Mouse (Mus musculus) midbrain, embryonic 15.5 days (tissue): ENCODE measurements at regions not wholly inside any gene's neighbourhood (a gene's known extent, or its start where the extent isn't known, plus 50 kb on each side); places are given as distances from the start of the nearest gene placed in this dataset.

ENCODE experiments used
- ATAC-seq: fragments of 200-750 bp; cut with Nextera tagmentation; replicated peaks from 2 replicates; pipeline ENCODE4 v1.8.0; 2017; ENCODE audit warnings: moderate TSS enrichment
- H3K27ac ChIP-seq: fragments of 300-500 bp; sonication (generic); 2 replicates; pipeline ENCODE4 v1.5.1; 2015; ENCODE audit warnings: mild to moderate bottlenecking, inconsistent platforms
- H3K27me3 ChIP-seq: fragments of 300-500 bp; sonication (generic); replicated peaks from 2 replicates; pipeline ENCODE4 v1.6.1; 2015; ENCODE audit warnings: inconsistent platforms
- H3K36me3 ChIP-seq: fragments of 300-500 bp; sonication (generic); replicated peaks from 2 replicates; pipeline ENCODE4 v1.6.1; 2015; ENCODE audit warnings: inconsistent platforms
- H3K4me1 ChIP-seq: fragments of 300-500 bp; sonication (generic); 2 replicates; pipeline ENCODE4 v1.6.1; 2015; ENCODE audit warnings: inconsistent platforms
- H3K4me2 ChIP-seq: fragments of 300-500 bp; sonication (generic); 2 replicates; pipeline ENCODE4 v1.6.1; 2015; ENCODE audit warnings: inconsistent platforms, mild to moderate bottlenecking, moderate library complexity
- H3K4me3 ChIP-seq: fragments of 300-500 bp; sonication (generic); 2 replicates; pipeline ENCODE4 v1.5.1; 2015; ENCODE audit warnings: mild to moderate bottlenecking, inconsistent platforms
- H3K9ac ChIP-seq: fragments of 300-500 bp; sonication (generic); 2 replicates; pipeline ENCODE4 v1.6.1; 2015; ENCODE audit warnings: mild to moderate bottlenecking, inconsistent platforms
- H3K9me3 ChIP-seq: fragments of 300-500 bp; sonication (generic); 2 replicates; pipeline ENCODE4 v1.6.1; 2016; ENCODE audit warnings: inconsistent platforms
- WGBS: fragments of 180-500 bp; shearing (Covaris S2); methylation state at CpG from one replicate; pipeline ENCODE4 v1.1.7; 2015; ENCODE audit warnings: mixed read lengths; 5-methylcytosine and 5-hydroxymethylcytosine counted together

GRCm38 (mm10) chr16:84318091-84318490 is 196.8 kb upstream of the A730009L09Rik start:
- ATAC-seq, result no peak

DNA sequence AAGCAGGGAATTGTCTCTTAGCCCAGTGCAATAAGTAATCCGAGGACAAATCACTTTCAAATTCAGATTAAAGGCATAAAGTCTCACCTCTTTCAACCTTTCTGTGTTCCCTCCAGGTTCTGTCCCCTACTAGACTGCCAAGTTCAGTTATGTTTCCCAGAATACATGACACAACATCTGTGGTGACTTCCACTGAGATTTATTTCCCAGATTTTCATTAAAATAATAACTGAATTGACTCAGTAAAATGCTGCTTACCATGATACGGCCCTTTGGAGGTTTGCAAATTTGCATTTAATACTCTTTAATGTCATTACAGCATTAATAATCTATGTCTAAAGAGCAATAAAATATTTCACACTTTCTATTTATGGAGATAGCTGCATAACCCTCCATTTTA is 193.4 kb upstream of the A730009L09Rik start:
- WGBS, result 64% methylated on average over 2 of the region's 2 CpGs
- Histone ChIP-seq H3K9ac (no peak overlapping the region), H3K4me1 (no peaks in the 10 kb centered on the region), H3K4me2 (no peak overlapping the region), H3K27ac (no peak overlapping the region), H3K4me3 (no peak overlapping the region), H3K36me3 (no peaks in the 10 kb centered on the region), H3K27me3 (no peaks in the 10 kb centered on the region), H3K9me3 (no peaks in the 10 kb centered on the region)
- no peak for ATAC-seq

More at GRCm38 (mm10) chr16:84318091-84318490, 196.8 kb upstream of the A730009L09Rik start:
- Histone ChIP-seq H3K4me3 (no peak overlapping the region), H3K36me3 (no peaks in the 10 kb centered on the region), H3K4me2 (no peak overlapping the region), H3K27me3 (no peaks in the 10 kb centered on the region), H3K27ac (no peak overlapping the region), H3K4me1 (no peaks in the 10 kb centered on the region), H3K9me3 (no peaks in the 10 kb centered on the region), H3K9ac (no peak overlapping the region)
- WGBS, result 94% methylated on average over 1 of the region's 1 CpGs

DNA sequence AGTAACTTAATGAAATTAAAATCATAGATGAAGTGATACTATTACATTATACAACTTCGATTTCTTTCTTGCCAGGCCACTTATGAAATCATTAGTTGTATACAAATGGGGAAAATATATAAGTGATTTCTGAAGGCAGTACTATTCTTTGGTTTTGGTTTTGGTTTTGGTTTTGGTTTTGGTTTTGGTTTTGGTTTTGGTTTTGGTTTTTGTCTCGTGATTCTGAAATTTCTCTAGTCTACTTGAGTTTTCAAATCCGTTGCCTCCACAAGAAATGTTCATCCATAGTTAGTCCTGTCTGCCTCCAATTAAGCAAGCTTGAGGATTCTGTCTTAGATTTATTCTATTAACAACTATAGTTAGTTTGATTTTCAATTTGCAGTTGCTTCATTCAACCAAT is 184.6 kb upstream of the A730009L09Rik start:
- Histone ChIP-seq H3K27me3 (no peaks in the 10 kb centered on the region), H3K4me2 (no peak overlapping the region), H3K27ac (no peak overlapping the region), H3K4me1 (no peaks in the 10 kb centered on the region), H3K36me3 (no peaks in the 10 kb centered on the region), H3K9me3 (no peaks in the 10 kb centered on the region), H3K9ac (no peak overlapping the region), H3K4me3 (no peak overlapping the region)
- ATAC-seq, result no peak
- 93% methylated on average over 3 of the region's 3 CpGs for WGBS

DNA sequence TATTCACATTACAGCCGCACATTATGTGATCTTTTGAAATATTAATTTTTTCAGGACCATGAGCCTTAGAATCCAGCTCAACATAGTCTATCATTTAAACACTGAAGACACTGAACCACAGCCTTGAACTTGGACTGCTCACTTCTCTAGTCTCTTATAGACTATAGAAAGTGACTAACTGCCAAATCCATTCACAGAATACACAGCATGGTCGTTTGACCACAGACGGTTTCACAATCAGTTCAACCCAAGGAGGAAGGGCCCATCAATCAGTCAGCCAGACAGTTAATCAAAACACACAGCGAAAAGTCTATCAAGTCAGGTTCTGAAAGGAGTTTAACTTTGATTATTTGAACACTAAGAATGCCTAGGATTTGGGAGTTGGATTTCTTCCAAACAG is 168.8 kb upstream of the A730009L09Rik start:
- Histone ChIP-seq H3K9ac (no peak overlapping the region), H3K27me3 (no peaks in the 10 kb centered on the region), H3K36me3 (no peaks in the 10 kb centered on the region), H3K9me3 (no peaks in the 10 kb centered on the region), H3K4me3 (no peak overlapping the region), H3K4me1 (no peaks in the 10 kb centered on the region), H3K4me2 (no peak overlapping the region), H3K27ac (no peak overlapping the region)
- WGBS, result 69% methylated on average over 4 of the region's 4 CpGs
- ATAC-seq, result no peak

- ATAC-seq, result no peak
- Histone ChIP-seq H3K4me2 (no peak overlapping the region), H3K27ac (no peak overlapping the region), H3K36me3 (no peaks in the 10 kb centered on the region), H3K9ac (no peak overlapping the region), H3K4me1 (no peaks in the 10 kb centered on the region), H3K27me3 (no peaks in the 10 kb centered on the region), H3K4me3 (no peak overlapping the region), H3K9me3 (no peaks in the 10 kb centered on the region)
- WGBS, result 91% methylated on average over 5 of the region's 5 CpGs
Observed at GRCm38 (mm10) chr16:84355118-84355517, 159.8 kb upstream of the A730009L09Rik start.

- Histone ChIP-seq H3K27me3 (no peaks in the 10 kb centered on the region), H3K9me3 (no peaks in the 10 kb centered on the region), H3K27ac (no peak overlapping the region), H3K4me2 (no peak overlapping the region), H3K4me1 (no peaks in the 10 kb centered on the region), H3K4me3 (no peak overlapping the region), H3K9ac (no peak overlapping the region), H3K36me3 (no peaks in the 10 kb centered on the region)
- no peak for ATAC-seq
- whole genome bisulfite sequencing, result 85% methylated on average over 6 of the region's 6 CpGs
Observed at GRCm38 (mm10) chr16:84365969-84366368, 149.0 kb upstream of the A730009L09Rik start.

GRCm38 (mm10) chr16:84368928-84369682 is 145.8 kb upstream of the A730009L09Rik start:
- WGBS, result 45% methylated on average over 9 of the region's 9 CpGs
- H3K4me1 ChIP-seq, result no peaks in the 10 kb centered on the region

GRCm38 (mm10) chr16:84378461-84378860 is 136.5 kb upstream of the A730009L09Rik start:
- no peak overlapping the region for H3K4me2 ChIP-seq
- ATAC-seq, result no peak
- 83% methylated on average over 2 of the region's 2 CpGs for WGBS
- H3K27ac ChIP-seq, result no peak overlapping the region
- no peak overlapping the region for H3K4me3 ChIP-seq
- H3K9me3 ChIP-seq, result no peaks in the 10 kb centered on the region
- H3K36me3 ChIP-seq, result no peaks in the 10 kb centered on the region
- no peaks in the 10 kb centered on the region for H3K4me1 ChIP-seq
- no peaks in the 10 kb centered on the region for H3K27me3 ChIP-seq
- no peak overlapping the region for H3K9ac ChIP-seq

More at GRCm38 (mm10) chr16:84368928-84369682, 145.8 kb upstream of the A730009L09Rik start:
- Histone ChIP-seq H3K9me3 (no peaks in the 10 kb centered on the region), H3K4me2 (no peak overlapping the region), H3K9ac (no peak overlapping the region), H3K36me3 (no peaks in the 10 kb centered on the region), H3K4me3 (no peak overlapping the region), H3K27me3 (no peaks in the 10 kb centered on the region), H3K27ac (no peak overlapping the region)
- no peak for ATAC-seq

DNA sequence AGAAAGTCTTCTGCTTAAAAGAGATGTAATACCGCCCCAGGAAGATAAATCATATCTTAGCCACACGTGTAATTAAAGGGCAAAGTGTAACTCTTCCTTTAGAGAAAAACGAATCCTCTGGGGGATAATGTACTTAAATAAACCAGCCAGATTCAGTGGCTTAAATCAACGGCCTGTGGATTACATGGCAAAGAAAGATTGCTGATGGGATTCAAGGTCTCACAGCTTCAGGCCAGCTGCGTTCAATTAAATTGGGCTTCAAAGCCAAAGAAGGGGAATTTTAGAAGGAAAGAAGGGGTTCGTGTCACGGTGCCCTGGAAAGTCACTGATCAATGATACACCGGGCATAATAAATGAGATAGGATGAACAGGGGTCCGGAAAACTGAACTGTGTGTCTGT is 123.2 kb upstream of the A730009L09Rik start:
- no peak overlapping the region for H3K4me3 ChIP-seq
- H3K4me1 ChIP-seq, result no peaks in the 10 kb centered on the region
- H3K27ac ChIP-seq, result no peak overlapping the region
- 0 out of 2 replicates have a peak, but pooled peaks have one; percentile 9 for ATAC-seq
- no peak overlapping the region for H3K9ac ChIP-seq
- no peak overlapping the region for H3K4me2 ChIP-seq
- H3K9me3 ChIP-seq, result no peaks in the 10 kb centered on the region
- WGBS, result 46% methylated on average over 9 of the region's 9 CpGs
- H3K27me3 ChIP-seq, result no peaks in the 10 kb centered on the region
- no peaks in the 10 kb centered on the region for H3K36me3 ChIP-seq

GRCm38 (mm10) chr16:84394895-84395294 is 120.0 kb upstream of the A730009L09Rik start:
- Histone ChIP-seq H3K9ac (no peak overlapping the region), H3K4me2 (no peak overlapping the region), H3K4me3 (no peak overlapping the region), H3K36me3 (no peaks in the 10 kb centered on the region), H3K27me3 (no peaks in the 10 kb centered on the region), H3K9me3 (no peaks in the 10 kb centered on the region), H3K27ac (no peak overlapping the region), H3K4me1 (no peaks in the 10 kb centered on the region)
- ATAC-seq, result no peak
- WGBS, result 83% methylated on average over 3 of the region's 3 CpGs

- no peak overlapping the region for H3K9ac ChIP-seq
- H3K4me3 ChIP-seq, result no peak overlapping the region
- H3K4me1 ChIP-seq, result no peaks in the 10 kb centered on the region
- WGBS, result 76% methylated on average over 2 of the region's 2 CpGs
- H3K27ac ChIP-seq, result no peak overlapping the region
- H3K4me2 ChIP-seq, result no peak overlapping the region
- no peak for ATAC-seq
- H3K27me3 ChIP-seq, result no peaks in the 10 kb centered on the region
- no peaks in the 10 kb centered on the region for H3K36me3 ChIP-seq
- no peaks in the 10 kb centered on the region for H3K9me3 ChIP-seq
Observed at GRCm38 (mm10) chr16:84421650-84422049, 93.3 kb upstream of the A730009L09Rik start.

DNA sequence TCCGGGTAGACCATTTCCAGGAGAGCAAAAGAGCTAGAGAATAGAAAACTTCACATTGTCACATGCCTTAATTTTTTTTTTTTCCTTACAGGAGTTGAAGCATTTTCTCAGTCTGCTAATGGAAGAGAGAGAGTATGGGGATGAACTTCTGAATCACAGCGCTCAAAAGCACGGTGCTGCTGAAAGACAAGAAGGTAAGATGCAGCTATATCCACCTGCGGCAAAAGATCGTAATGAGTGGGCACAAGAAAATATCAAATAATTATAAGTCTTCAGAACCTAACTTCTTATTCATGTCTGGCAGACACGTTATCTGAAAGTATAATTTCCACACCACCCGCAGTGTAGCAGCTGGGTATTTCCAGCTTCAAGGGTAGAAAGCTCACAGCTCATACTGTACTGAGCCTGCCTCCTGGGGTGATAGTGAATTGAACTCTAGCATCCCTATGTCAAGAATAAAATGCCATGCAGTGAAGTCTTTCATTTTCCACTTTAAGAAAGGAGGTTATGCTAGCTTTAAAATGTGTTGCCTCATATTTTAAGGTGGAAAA is 87.9 kb upstream of the A730009L09Rik start:
- Histone ChIP-seq H3K4me2 (no peak overlapping the region), H3K4me3 (no peak overlapping the region), H3K9me3 (no peaks in the 10 kb centered on the region), H3K4me1 (no peaks in the 10 kb centered on the region), H3K27me3 (no peaks in the 10 kb centered on the region), H3K27ac (no peak overlapping the region), H3K36me3 (no peaks in the 10 kb centered on the region), H3K9ac (no peak overlapping the region)
- 61% methylated on average over 7 of the region's 7 CpGs for WGBS
- ATAC-seq, result peak; percentile 81

DNA sequence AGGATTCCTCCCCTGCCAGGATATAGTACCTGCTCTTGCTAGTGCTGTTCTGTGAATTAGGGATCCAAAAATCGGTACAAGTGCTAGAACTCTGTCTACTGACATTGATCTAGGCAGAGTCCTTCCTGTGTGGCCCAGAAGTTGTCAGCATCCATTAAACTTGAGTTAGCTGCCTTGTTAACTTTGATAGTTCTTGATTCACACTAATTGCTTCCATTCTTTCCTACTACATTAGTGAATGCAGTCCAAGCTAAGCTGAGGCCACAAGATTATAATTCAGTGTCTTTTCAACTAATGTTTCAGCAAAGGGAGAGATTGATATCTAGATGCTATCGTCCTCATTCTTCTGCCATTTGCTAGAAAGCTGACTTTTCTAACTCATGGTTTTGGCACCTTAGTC is 58.3 kb upstream of the A730009L09Rik start:
- no peak overlapping the region for H3K4me2 ChIP-seq
- H3K4me3 ChIP-seq, result no peak overlapping the region
- H3K36me3 ChIP-seq, result no peaks in the 10 kb centered on the region
- H3K27ac ChIP-seq, result no peak overlapping the region
- no peaks in the 10 kb centered on the region for H3K9me3 ChIP-seq
- no peak overlapping the region for H3K9ac ChIP-seq
- H3K4me1 ChIP-seq, result no peaks in the 10 kb centered on the region
- 89% methylated on average over 2 of the region's 2 CpGs for WGBS
- no peak for ATAC-seq
- H3K27me3 ChIP-seq, result no peaks in the 10 kb centered on the region
